Mouse (Mus musculus): ENCODE measurements around the gene Cdh4.

Gene Cdh4

GRCm38 (mm10) chr2:179941696-179942095 lies 499.5 kb downstream of the Cdh4 start:
- DNase-seq (ENCODE audit: low spot score in 2 of 2) = no peak

- no peak for DNase-seq (ENCODE audit: low spot score in 2 of 2)
These were observed 502.8 kb downstream of the Cdh4 start for GRCm38 (mm10) chr2:179945051-179945450.

GRCm38 (mm10) chr2:179946496-179946895 lies 504.3 kb downstream of the Cdh4 start:
- no peak for DNase-seq (ENCODE audit: low spot score in 2 of 2)

GRCm38 (mm10) chr2:179947607-179948006 lies 505.4 kb downstream of the Cdh4 start:
- no peak for DNase-seq (ENCODE audit: low spot score in 2 of 2)

GRCm38 (mm10) chr2:179948820-179949219 lies 506.6 kb downstream of the Cdh4 start:
- no peak for DNase-seq (ENCODE audit: low spot score in 2 of 2)

Data from natural killer cell, adult 2 months (primary cell).